Mouse (Mus musculus) bone marrow, adult 2 months (tissue): ENCODE data around the gene Slain1.

Experiments used
- CTCF ChIP-seq: fragments of 200-500 bp; IDR thresholded peaks from 2 replicates; pipeline ENCODE4 v1.5.1; 2011; ENCODE audit warnings: low read length, control low read depth; ENCODE audit not compliant: control insufficient read depth, insufficient read depth
- POLR2A ChIP-seq: fragments of 200-500 bp; IDR thresholded peaks from 2 replicates; pipeline ENCODE4 v1.6.1; 2011; ENCODE audit warnings: low read depth, mild to moderate bottlenecking, control low read depth, low read length, borderline replicate concordance; ENCODE audit not compliant: control insufficient read depth

- TF ChIP-seq CTCF = no peak
- TF ChIP-seq POLR2A = no peak
Measured at GRCm38 (mm10) chr14:103608063-103608462, 42.0 kb upstream of the Slain1 start.
